In the genomic region with DNA sequence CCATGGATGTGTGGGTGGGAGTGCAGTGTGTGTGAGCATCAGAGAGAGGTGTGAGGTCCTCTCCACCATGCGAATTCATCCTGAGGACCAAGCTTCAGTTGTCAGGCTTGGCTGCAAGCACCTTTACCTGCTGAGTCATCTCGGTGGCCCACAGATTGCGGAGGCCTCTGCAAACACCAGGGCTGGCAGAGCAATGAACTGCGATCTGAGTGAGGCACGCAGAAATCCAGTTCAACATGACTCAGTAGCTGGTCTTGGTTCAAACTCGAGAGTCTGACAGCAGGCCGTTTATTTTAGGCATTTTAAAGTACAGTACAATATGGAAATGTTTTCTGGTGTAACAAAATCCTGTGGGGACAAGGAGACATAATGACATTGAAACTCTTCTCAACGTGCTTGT, we compare ENCODE assay signal across 14 mouse cellular contexts. TPM values are rescaled to one million over a fixed set of nuclear protein-coding genes. Genes with fewer than 3 reads are reported as not detected.
DNase-seq lines count a peak whose midpoint lies in the region; ATAC-seq and TF ChIP-seq lines count a peak whose summit lies in the region.
"Had no signal": no experiment of that assay in that cellular context is flagged by ENCODE, and none has a peak within 500 bp of the region (broad histone marks: within the 10 kb centered on the region; RNA-seq: fewer than 3 reads in every experiment).

No protein-coding gene starts in this region.

- no peak overlapping the region for H3K9ac ChIP-seq in liver, embryonic 16.5 days (ENCODE audit: low read depth, low read length)

- H3K9me3 ChIP-seq in liver, embryonic 16.5 days (replicated peaks; ENCODE audit: control insufficient read depth, low read length) = no peaks in the 10 kb centered on the region
- H3K9me3 ChIP-seq: limb, embryonic 10.5 days had no signal

- H3K27me3 ChIP-seq in liver, embryonic 16.5 days (ENCODE audit: control insufficient read depth, insufficient read depth, low read depth, low read length) = no peaks in the 10 kb centered on the region

- peak; percentile 70 to 79 for DNase-seq in left cerebral cortex, adult 18-20 months (ENCODE audit: low spot score in 2 of 2)
- no peak for DNase-seq in left cerebral cortex, postnatal 10 days (ENCODE audit: extremely low spot score in 1 of 2, low spot score in 2 of 2)
- peak; percentile 29 to 48 for DNase-seq in layer of hippocampus, postnatal 14 days (ENCODE audit: low spot score in 2 of 2)
- DNase-seq in thymus, postnatal 4 days = no peak
- DNase-seq in gastrocnemius, postnatal 10 days = no peak
- no peak for DNase-seq in cerebellum, postnatal 25 days
- DNase-seq: adrenal gland, postnatal 10 days; cerebellum, adult 9-11 months; heart, adult 2 months had no signal

- H3K27ac ChIP-seq in cortical plate, adult 2 months (ENCODE audit: insufficient read depth, low read length) = peak overlapping the region; percentile 12; the same call in 1 of the 2 replicates
- no peak overlapping the region for H3K27ac ChIP-seq in liver, embryonic 16.5 days (ENCODE audit: low read length)
- H3K27ac ChIP-seq: heart, adult 2 months; limb, embryonic 10.5 days; macrophage had no signal

- no peak for TF ChIP-seq CTCF in cortical plate, adult 2 months (IDR thresholded peaks at IDR 0.05; ENCODE audit: extremely low read depth, insufficient read depth, low read length)

- intact Hi-C loops in left cerebral cortex, postnatal 10 days (cut with DNase I) = no loop called here

- H3K4me2 ChIP-seq in liver, embryonic 16.5 days (ENCODE audit: low read depth, low read length) = no peak overlapping the region

- no peaks in the 10 kb centered on the region for H3K36me3 ChIP-seq in liver, embryonic 16.5 days (ENCODE audit: control insufficient read depth, insufficient read depth)

- H3K4me3 ChIP-seq in cortical plate, adult 2 months (ENCODE audit: insufficient read depth, low read length) = no peak overlapping the region
- no peak overlapping the region for H3K4me3 ChIP-seq in liver, embryonic 16.5 days (ENCODE audit: low read depth, low read length)
- H3K4me3 ChIP-seq: heart, adult 2 months; limb, embryonic 10.5 days had no signal

- peak; percentile 58; the same call in 1 of the 2 replicates for ATAC-seq in liver, embryonic 16.5 days (ENCODE audit: low read depth)
- ATAC-seq: hindbrain, embryonic 16.5 days had no signal

- no peak for TF ChIP-seq POLR2A in cortical plate, adult 2 months (IDR thresholded peaks at IDR 0.05; ENCODE audit: extremely low read depth, insufficient read depth, low read length)

- WGBS in liver, embryonic 16.5 days (ENCODE audit: insufficient replicate concordance) = 43% methylated on average over 8 of the region's 8 CpGs

- no peaks in the 10 kb centered on the region for H3K4me1 ChIP-seq in cortical plate, adult 2 months (ENCODE audit: control insufficient read depth, insufficient read depth, low read length)
- H3K4me1 ChIP-seq in liver, embryonic 16.5 days (ENCODE audit: control insufficient read depth, low read depth, low read length) = peaks cover 17% of the 10 kb centered on the region

RNA-seq across cellular contexts. Expression of gene Raver1, which starts 6.0 kb away (rescaled TPM):
- 10 to 100 TPM; 25.3 to 28.0 TPM for total RNA-seq in left cerebral cortex, adult 18-20 months (2021)
- total RNA-seq in left cerebral cortex, postnatal 10 days (2021) = 10 to 100 TPM; 31.2 to 31.4 TPM
- polyA plus RNA-seq in cortical plate, adult 2 months (2012; rRNA removed) = 24.3 and 26.1 TPM in 2 replicates
- 10 to 100 TPM; 34.0 to 37.4 TPM for total RNA-seq in layer of hippocampus, postnatal 14 days (2021)
- 17.6 and 19.8 TPM in 2 replicates for polyA plus RNA-seq in liver, embryonic 16.5 days (2015; fragmentation: Nextera tagmentation; extraction: Ambion mirVana)
- 10 to 100 TPM; 22.1 to 25.6 TPM for total RNA-seq in gastrocnemius, postnatal 10 days (2021)

RNA-seq across cellular contexts. Expression of gene Gm38431, which starts 6.0 kb away (rescaled TPM):
- 1 to 10 TPM; 1.6 to 1.8 TPM for total RNA-seq in left cerebral cortex, adult 18-20 months (2021)
- 1 to 10 TPM; 2.1 to 3.2 TPM for total RNA-seq in left cerebral cortex, postnatal 10 days (2021)
- 2.3 and 3.0 TPM in 2 replicates for polyA plus RNA-seq in cortical plate, adult 2 months (2012; rRNA removed)
- total RNA-seq in layer of hippocampus, postnatal 14 days (2021) = 1 to 10 TPM; 1.8 to 2.0 TPM
- polyA plus RNA-seq in liver, embryonic 16.5 days (2015; fragmentation: Nextera tagmentation; extraction: Ambion mirVana) = 0.85 and 1.6 TPM in 2 replicates
- 1 to 10 TPM in 1 of 2 experiments, under 1 TPM in 1; 0.61 to 1.2 TPM for total RNA-seq in gastrocnemius, postnatal 10 days (2021)

RNA-seq across cellular contexts. Expression of gene Fdx1l, which starts 24.4 kb away (rescaled TPM):
- 10 to 100 TPM; 61.3 to 65.4 TPM for total RNA-seq in left cerebral cortex, adult 18-20 months (2021)
- total RNA-seq in left cerebral cortex, postnatal 10 days (2021) = 10 to 100 TPM; 48.1 to 53.0 TPM
- polyA plus RNA-seq in cortical plate, adult 2 months (2012; rRNA removed) = 157 and 160 TPM in 2 replicates
- total RNA-seq in layer of hippocampus, postnatal 14 days (2021) = 10 to 100 TPM; 53.6 to 58.8 TPM
- 26.5 and 26.6 TPM in 2 replicates for polyA plus RNA-seq in liver, embryonic 16.5 days (2015; fragmentation: Nextera tagmentation; extraction: Ambion mirVana)
- 10 to 100 TPM; 24.2 to 24.9 TPM for total RNA-seq in gastrocnemius, postnatal 10 days (2021)

RNA-seq across cellular contexts. Expression of gene Gm49373, which starts 24.9 kb away (rescaled TPM):
- 1 to 10 TPM; 2.2 to 2.9 TPM for total RNA-seq in left cerebral cortex, adult 18-20 months (2021)
- 1 to 10 TPM in 1 of 2 experiments, not detected in 1; 1.1 TPM for total RNA-seq in left cerebral cortex, postnatal 10 days (2021)
- polyA plus RNA-seq in cortical plate, adult 2 months (2012; rRNA removed) = 2.4 and 2.7 TPM in 2 replicates
- total RNA-seq in layer of hippocampus, postnatal 14 days (2021) = 1 to 10 TPM in 1 of 2 experiments, under 1 TPM in 1; 0.55 to 1.6 TPM
- polyA plus RNA-seq in liver, embryonic 16.5 days (2015; fragmentation: Nextera tagmentation; extraction: Ambion mirVana) = 0.18 and 0.20 TPM in 2 replicates
- under 1 TPM; 0.14 to 0.32 TPM for total RNA-seq in gastrocnemius, postnatal 10 days (2021)
- polyA plus RNA-seq: macrophage had no signal

RNA-seq across cellular contexts. Expression of gene Zglp1, which starts 30.9 kb away (rescaled TPM):
- not detected for total RNA-seq in left cerebral cortex, adult 18-20 months (2021)
- under 1 TPM in 1 of 2 experiments, not detected in 1; 0.97 TPM for total RNA-seq in left cerebral cortex, postnatal 10 days (2021)
- polyA plus RNA-seq in cortical plate, adult 2 months (2012; rRNA removed) = 1.8 and 2.1 TPM in 2 replicates
- total RNA-seq in layer of hippocampus, postnatal 14 days (2021) = 1 to 10 TPM in 1 of 2 experiments, not detected in 1; 2.0 TPM
- 0.43 TPM in 1 of 2 replicates, not detected in the other for polyA plus RNA-seq in liver, embryonic 16.5 days (2015; fragmentation: Nextera tagmentation; extraction: Ambion mirVana)
- total RNA-seq in gastrocnemius, postnatal 10 days (2021) = not detected
- total RNA-seq: adrenal gland, postnatal 10 days; heart, adult 2 months had no signal
- polyA plus RNA-seq: heart, adult 2 months; macrophage had no signal

Comparison
In these comparisons a context has a peak if more than half of its experiments do, and no peak if none do; other contexts are left out.
1. DNase-seq: peak in left cerebral cortex, adult 18-20 months (2 of 2) and layer of hippocampus, postnatal 14 days (2 of 2); none in left cerebral cortex, postnatal 10 days (0 of 2), thymus, postnatal 4 days (single experiment), gastrocnemius, postnatal 10 days (single experiment) and cerebellum, postnatal 25 days (0 of 2).